Mouse (Mus musculus): ENCODE data around the gene Col9a3. TPM values are rescaled to one million over a fixed set of nuclear protein-coding genes. Genes with fewer than 3 reads are reported as not detected.

Col9a3 gene
- polyA plus RNA-seq, 1 experiment from 2014 or later: 36.9 TPM

Other genes with a start within 250 kb of the Col9a3 start
- 0.98 and 1.2 TPM in 2 replicates for gene Slco4a1, start 141.5 kb upstream of the Col9a3 start, polyA plus RNA-seq (2015; fragmentation: Nextera tagmentation; extraction: Ambion mirVana)
- gene Ntsr1, start 97.8 kb upstream of the Col9a3 start, polyA plus RNA-seq (2015; fragmentation: Nextera tagmentation; extraction: Ambion mirVana): 0.43 and 0.98 TPM in 2 replicates
- 27.4 and 28.7 TPM in 2 replicates for gene Mrgbp, start 16.5 kb upstream of the Col9a3 start, polyA plus RNA-seq (2015; fragmentation: Nextera tagmentation; extraction: Ambion mirVana)
- 46.9 and 51.8 TPM in 2 replicates for gene Ogfr, start 8.5 kb upstream of the Col9a3 start, polyA plus RNA-seq (2015; fragmentation: Nextera tagmentation; extraction: Ambion mirVana)
- 0.15 TPM in 1 of 2 replicates, not detected in the other for gene Tcfl5, start 44.9 kb downstream of the Col9a3 start, polyA plus RNA-seq (2015; fragmentation: Nextera tagmentation; extraction: Ambion mirVana)
- gene Dido1, start 112.2 kb downstream of the Col9a3 start, polyA plus RNA-seq (2015; fragmentation: Nextera tagmentation; extraction: Ambion mirVana): 27.6 and 28.2 TPM in 2 replicates
- gene Gid8, start 112.3 kb downstream of the Col9a3 start, polyA plus RNA-seq (2015; fragmentation: Nextera tagmentation; extraction: Ambion mirVana): 49.4 and 50.9 TPM in 2 replicates
- gene Slc17a9, start 127.5 kb downstream of the Col9a3 start, polyA plus RNA-seq (2015; fragmentation: Nextera tagmentation; extraction: Ambion mirVana): 1.5 and 2.1 TPM in 2 replicates
- not detected in 2 replicates for gene Bhlhe23, start 179.1 kb downstream of the Col9a3 start, polyA plus RNA-seq (2015; fragmentation: Nextera tagmentation; extraction: Ambion mirVana)

Data from lung, embryonic 16.5 days (tissue).